Mouse (Mus musculus) G1E (cell line): Measurements from ENCODE around the gene Sox12. TPM values are rescaled to one million over a fixed set of nuclear protein-coding genes. Genes with fewer than 3 reads are reported as not detected.
"Not testable (repeated sequence)": the region's sequence is repeated elsewhere in the genome, so short reads cannot be mapped to it uniquely, and the experiment has no call there.

Experiments
- ATAC-seq: 2 replicates; pipeline ENCODE4 v1.8.0; 2016; ENCODE audit warnings: mild to moderate bottlenecking; ENCODE audit not compliant: insufficient number of reproducible peaks, poor library complexity, low FRiP score, severe bottlenecking; ENCODE audit errors: extremely low read depth
- DNase-seq: peaks from one replicate; pipeline ENCODE4 v3.0.0; 2012; ENCODE audit warnings: low spot score
- H3K27me3 ChIP-seq: 2 replicates; pipeline ENCODE4 v1.6.1; 2012; ENCODE audit warnings: mild to moderate bottlenecking, low read length, inconsistent platforms; ENCODE audit not compliant: insufficient read depth
- H3K36me3 ChIP-seq: replicated peaks from 2 replicates; pipeline ENCODE3; 2012; ENCODE audit warnings: mild to moderate bottlenecking, inconsistent platforms
- H3K4me1 ChIP-seq: 2 replicates; pipeline ENCODE4 v1.6.1; 2012; ENCODE audit warnings: low read depth, low read length, inconsistent platforms, mixed read lengths; ENCODE audit not compliant: insufficient read depth
- H3K4me3 ChIP-seq: 2 replicates; pipeline ENCODE4 v1.5.1; 2012; ENCODE audit warnings: low read depth, mild to moderate bottlenecking, inconsistent platforms, low read length, moderate library complexity, mixed read lengths
- H3K9me3 ChIP-seq: replicated peaks from 2 replicates; pipeline ENCODE4 v1.6.1; 2012; ENCODE audit warnings: inconsistent platforms
- CTCF ChIP-seq: IDR thresholded peaks from 2 replicates; pipeline ENCODE4 v1.5.1; 2012; ENCODE audit warnings: low read depth, low read length, inconsistent platforms, mixed read lengths
- GATA1 ChIP-seq: IDR thresholded peaks from 2 replicates; pipeline ENCODE4 v1.6.1; 2012; ENCODE audit warnings: borderline replicate concordance, low read length, inconsistent platforms, mixed read lengths
- GATA2 ChIP-seq: IDR thresholded peaks from 2 replicates; pipeline ENCODE4 v1.6.1; 2012; ENCODE audit warnings: low read depth, low read length, inconsistent platforms, borderline replicate concordance
- POLR2AphosphoS5 ChIP-seq: IDR thresholded peaks from 2 replicates; pipeline ENCODE4 v1.6.1; 2012; ENCODE audit warnings: low read depth, low read length, inconsistent platforms; ENCODE audit not compliant: insufficient replicate concordance
- TAL1 ChIP-seq: conservative IDR thresholded peaks from 2 replicates; pipeline ENCODE4 v1.6.1; 2012; ENCODE audit warnings: low read depth, low read length, inconsistent platforms, mixed read lengths
- polyA plus RNA-seq: library from polyadenylated mRNA; stranded (reverse); fragments of >175 nt; gene quantifications from 2 replicates; pipeline ENCODE4 v1.2.3, GENCODE M21; 2012
- total RNA-seq, 2 experiments: library from RNA; stranded (forward) in 1 of 2; stranded (reverse) in 1 of 2; fragments of 200-1000 nt in 1 of 2; fragments of >200 nt in 1 of 2; fragmentation: Nextera tagmentation in 1 of 2; gene quantifications; 2 replicates each; pipeline ENCODE4 v1.2.3; 2014 to 2017

The Sox12 gene
- total and polyA plus RNA-seq, 3 experiments, result 0.98 to 60.0 (median 29.4) TPM

DNA sequence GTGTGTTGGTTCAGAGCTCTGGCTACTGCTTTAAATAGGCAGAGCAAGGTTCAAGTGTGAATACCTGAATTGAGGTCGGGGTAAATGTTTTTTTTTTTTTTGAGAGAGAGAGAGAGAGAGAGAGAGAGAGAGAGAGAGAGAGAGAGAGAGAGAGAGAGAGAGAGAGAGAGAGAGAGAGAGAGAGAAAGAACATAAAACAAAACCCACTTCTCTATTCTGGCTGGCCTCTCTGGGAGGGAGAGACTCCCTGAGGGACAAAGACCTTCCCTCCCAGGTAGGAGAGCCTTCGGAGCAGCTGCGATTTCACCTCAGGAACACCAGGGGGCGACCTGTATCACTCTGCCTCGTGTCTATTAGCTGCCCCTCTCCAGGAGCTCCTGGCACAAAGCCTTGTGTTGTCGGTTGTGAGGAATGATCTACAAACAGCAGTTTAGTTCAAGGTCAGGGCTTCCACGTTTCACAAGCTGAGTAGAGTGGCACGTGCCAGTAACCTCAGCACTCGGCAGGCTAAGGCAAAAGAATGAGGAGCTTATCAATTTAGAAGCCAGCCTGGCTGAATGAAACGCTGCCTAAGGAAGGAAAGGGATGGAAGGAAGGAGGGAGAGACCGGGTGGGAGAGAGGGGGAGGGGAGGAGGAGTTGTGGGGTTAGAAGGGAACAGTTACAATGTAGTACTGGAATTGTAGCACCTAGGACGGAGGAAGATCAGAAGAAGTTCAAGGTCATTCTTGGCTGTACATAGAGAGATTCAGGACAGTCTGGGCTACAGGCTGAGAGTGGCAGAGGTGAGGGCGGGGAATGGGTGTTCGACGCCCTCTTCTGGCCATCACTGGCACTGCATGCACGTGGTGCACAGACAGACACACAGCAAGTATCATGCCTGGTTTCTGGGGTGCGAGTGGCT lies 34.4 kb downstream of the Sox12 start:
- Histone ChIP-seq H3K4me1 (peaks cover 44% of the 10 kb centered on the region), H3K9me3 (peaks cover 4% of the 10 kb centered on the region), H3K27me3 (peaks cover 22% of the 10 kb centered on the region), H3K36me3 (peaks cover 2% of the 10 kb centered on the region), H3K4me3 (peak overlapping the region; percentile 2; the same call in 1 of the 2 replicates)
- TF ChIP-seq CTCF (peak; percentile 97), GATA1 (no peak)
- ATAC-seq (peak; percentile 71), DNase-seq (peak; percentile 85)

- ATAC-seq (no peak), DNase-seq (no peak)
- peaks cover 47% of the 10 kb centered on the region for H3K4me1 ChIP-seq
- TF ChIP-seq CTCF (no peak), POLR2AphosphoS5 (no peak), GATA2 (no peak), TAL1 (no peak)
- H3K4me3 ChIP-seq, result no peak overlapping the region
- H3K27me3 ChIP-seq, result peaks cover 9% of the 10 kb centered on the region; the same call in 1 of the 2 replicates
- H3K9me3 ChIP-seq, result peaks cover 4% of the 10 kb centered on the region
- peaks cover 12% of the 10 kb centered on the region for H3K36me3 ChIP-seq
These were observed 36.7 kb downstream of the Sox12 start for GRCm38 (mm10) chr2:152361193-152361592.

DNA sequence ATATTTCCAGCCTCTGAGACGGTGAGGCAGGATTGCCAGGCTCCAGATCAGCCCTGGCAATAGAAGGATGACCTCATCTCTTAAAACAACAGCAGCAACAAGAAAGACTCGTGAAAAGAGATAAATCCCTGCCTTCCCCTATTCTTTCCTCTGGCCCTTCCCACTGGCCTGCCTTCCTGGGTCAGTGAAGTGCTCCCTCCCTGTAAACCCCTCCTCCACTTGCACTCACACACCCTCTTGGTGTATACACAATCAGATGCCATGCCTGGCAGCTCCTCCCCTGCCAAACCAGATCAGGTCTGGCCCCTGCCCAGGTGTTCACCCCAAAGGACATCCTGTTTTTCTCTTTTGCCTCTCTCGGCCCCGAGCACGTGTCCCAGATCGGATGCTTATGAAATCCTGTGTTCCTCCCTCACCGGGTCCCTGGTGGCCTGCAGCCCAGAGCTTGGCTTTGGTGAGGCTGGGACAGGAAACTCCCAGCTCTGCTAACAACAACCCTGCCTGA lies 37.5 kb downstream of the Sox12 start:
- Histone ChIP-seq H3K4me1 (peaks cover 49% of the 10 kb centered on the region), H3K27me3 (peaks cover 6% of the 10 kb centered on the region; the same call in 1 of the 2 replicates), H3K36me3 (peaks cover 15% of the 10 kb centered on the region), H3K4me3 (no peak overlapping the region), H3K9me3 (peaks cover 4% of the 10 kb centered on the region)
- ATAC-seq (no peak), DNase-seq (no peak)
- TF ChIP-seq GATA1, result no peak
- no peak for TF ChIP-seq GATA2

- DNase-seq (no peak), ATAC-seq (no peak)
- Histone ChIP-seq H3K36me3 (peaks cover 18% of the 10 kb centered on the region), H3K9me3 (peaks cover 4% of the 10 kb centered on the region), H3K27me3 (peaks cover 4% of the 10 kb centered on the region; the same call in 1 of the 2 replicates), H3K4me1 (peaks cover 54% of the 10 kb centered on the region), H3K4me3 (peak overlapping the region; percentile 31; the same call in 1 of the 2 replicates)
- TF ChIP-seq GATA2 (no peak), CTCF (no peak), POLR2AphosphoS5 (no peak), TAL1 (peak; percentile 40; the same call in 1 of the 2 replicates)
These were observed 38.2 kb downstream of the Sox12 start for GRCm38 (mm10) chr2:152359616-152360015.

DNA sequence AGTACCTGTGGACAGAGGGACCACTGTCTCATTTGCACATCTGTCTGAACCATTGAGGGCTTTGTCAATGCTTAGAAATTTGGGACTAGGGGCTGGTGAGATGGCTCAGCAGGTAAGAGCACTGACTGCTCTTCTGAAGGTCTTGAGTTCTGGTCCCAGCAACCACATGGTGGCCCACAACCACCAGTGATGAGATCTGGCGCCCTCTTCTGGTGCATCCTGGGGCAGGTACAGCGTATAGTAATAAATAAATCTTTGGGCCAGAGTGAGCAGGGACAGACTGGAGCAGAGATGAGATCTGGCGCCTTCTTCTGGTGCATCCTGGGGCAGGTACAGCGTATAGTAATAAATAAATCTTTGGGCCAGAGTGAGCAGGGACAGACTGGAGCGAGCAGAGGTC lies 38.9 kb downstream of the Sox12 start:
- H3K9me3 ChIP-seq, DNase-seq, H3K4me3 ChIP-seq, ATAC-seq, H3K27me3 ChIP-seq: not testable (repeated sequence)
- peaks cover 53% of the 10 kb centered on the region for H3K4me1 ChIP-seq
- peaks cover 18% of the 10 kb centered on the region for H3K36me3 ChIP-seq

GRCm38 (mm10) chr2:152357254-152357653 lies 40.6 kb downstream of the Sox12 start:
- peaks cover 4% of the 10 kb centered on the region; the same call in 1 of the 2 replicates for H3K27me3 ChIP-seq
- no peak for ATAC-seq
- peaks cover 39% of the 10 kb centered on the region for H3K4me1 ChIP-seq
- H3K9me3 ChIP-seq, result peaks cover 4% of the 10 kb centered on the region
- peaks cover 21% of the 10 kb centered on the region for H3K36me3 ChIP-seq
- TF ChIP-seq GATA2 (no peak), CTCF (no peak), TAL1 (no peak), GATA1 (no peak), POLR2AphosphoS5 (no peak)
- no peak overlapping the region for H3K4me3 ChIP-seq
- no peak for DNase-seq
